Mouse (Mus musculus) frontal cortex, postnatal 36 days (tissue): ENCODE results near the gene Gm20518.
A peak's percentile ranks its signal among the peaks of the same experiment; 100 is the strongest.

Experiments
- DNase-seq, 2 experiments: peaks; one replicate each; pipeline ENCODE4 v3.0.0; 2022; ENCODE audit warnings: low spot score in 2 of 2

Gm20518 gene

DNA sequence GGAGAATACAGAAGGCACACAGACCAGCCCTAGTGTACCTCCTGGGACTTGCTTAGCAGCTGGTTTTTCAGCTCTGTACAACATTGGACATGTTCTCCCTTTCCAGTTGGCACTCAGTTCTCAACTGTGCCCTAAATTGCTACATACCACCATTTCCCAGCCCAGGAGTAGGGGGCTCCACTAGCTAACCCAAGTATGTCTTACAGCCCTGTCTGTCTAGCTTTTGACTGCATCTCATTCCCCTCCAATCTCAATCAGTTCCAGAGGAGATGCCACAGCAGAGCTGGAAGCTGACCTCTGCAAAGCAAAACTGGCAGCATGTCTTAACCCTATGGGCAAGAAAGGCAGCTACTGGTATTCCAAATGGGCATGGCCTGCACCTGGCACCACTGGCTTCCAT, 4.6 kb upstream of the Gm20518 start:
- DNase-seq, result no peak

DNA sequence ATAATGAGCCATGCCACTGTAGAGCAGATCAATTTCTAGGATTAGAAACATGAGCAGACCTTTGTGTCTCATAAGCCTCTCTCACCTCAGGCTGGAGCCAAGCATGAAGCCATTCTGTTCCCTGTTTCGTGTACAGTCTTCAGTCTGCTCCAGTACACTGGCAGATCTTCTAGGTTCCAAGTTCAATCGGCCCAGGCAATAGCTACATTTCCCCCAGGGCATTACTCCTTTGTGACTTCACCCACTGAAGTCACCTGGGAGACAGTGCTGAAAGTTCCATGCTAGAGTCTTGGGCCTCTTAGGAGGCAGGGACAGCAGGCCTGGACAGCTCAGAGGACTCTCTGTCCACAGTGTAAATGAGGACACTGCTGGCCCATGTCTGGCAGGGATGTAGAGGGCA, 2.5 kb upstream of the Gm20518 start, which contains the start of gene Tssk1:
Gene Tssk1, plus strand, starts transcription at position 301 of the 400 bp plus-strand sequence.
- no peak for DNase-seq

DNA sequence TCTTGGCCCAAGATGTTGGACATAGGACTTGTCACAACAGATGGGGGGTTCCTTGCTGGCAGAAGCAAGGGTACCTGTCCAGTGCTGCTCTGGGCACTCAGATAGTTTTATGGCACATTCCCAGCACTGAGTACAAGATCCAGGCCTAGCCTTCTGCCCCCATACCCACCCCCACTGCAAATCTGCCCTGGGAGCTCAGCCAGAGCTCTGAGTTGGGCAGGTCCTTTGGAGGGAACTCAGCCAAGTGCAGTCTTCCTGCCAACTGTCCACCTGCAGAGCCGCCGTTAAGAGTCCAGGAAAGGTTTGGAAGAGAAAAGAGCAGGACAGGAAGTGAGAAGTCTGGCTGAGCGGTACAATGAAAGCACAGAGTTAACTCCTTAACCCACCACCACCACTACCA, 1.1 kb upstream of the Gm20518 start:
- no peak for DNase-seq

DNA sequence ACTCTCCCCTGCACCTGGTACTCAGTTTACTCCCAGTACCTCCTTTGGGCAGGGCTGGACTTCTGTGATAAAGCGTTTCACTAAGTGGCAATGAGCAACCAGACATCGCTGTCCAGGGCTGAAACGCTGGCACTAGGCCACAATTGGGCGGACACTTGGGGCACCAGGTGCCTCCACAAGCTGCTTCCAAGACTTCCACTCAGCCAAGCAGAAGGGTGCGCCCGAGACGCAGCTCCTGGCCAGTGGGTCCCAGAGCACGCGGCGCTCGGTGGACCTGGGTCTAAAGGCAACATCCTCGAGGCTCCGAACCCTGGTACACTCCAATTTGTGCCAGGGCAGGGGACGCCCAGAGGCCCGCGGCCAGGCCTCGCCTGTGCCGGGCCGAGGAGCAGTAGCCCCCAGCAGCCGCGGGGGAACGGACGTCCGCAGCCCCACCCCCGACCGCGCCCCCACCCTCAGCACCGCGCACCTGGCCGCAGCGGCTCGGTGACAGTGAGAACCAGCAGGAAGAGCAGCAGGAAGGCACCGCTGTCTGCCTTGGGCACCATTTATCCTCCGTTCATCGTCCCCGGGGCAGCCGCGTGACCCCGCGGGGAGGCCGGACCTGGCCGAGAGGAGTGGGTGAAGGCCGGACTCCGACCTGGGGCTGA, 429 bp downstream of the Gm20518 start:
- peak; percentile 36 to 50 for DNase-seq

DNA sequence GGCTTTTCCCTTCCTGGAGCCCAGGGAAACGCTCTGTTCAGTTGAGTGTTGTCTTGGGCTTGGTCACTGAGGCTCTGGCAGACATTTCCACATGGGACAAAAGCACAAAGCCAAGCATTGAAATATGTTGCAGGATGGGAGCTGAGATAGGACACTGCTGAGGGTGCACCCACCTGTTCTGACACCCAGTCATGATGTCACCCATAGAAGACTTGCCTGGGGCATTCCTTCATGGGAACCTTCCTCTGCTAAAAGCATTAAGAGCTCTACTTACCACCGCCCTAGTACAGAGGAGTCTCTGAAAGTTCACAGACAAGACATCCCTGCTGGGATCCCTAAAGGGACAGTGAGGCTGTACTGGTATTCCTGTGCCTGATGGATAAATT, 1.1 kb downstream of the Gm20518 start:
- DNase-seq, result no peak

DNA sequence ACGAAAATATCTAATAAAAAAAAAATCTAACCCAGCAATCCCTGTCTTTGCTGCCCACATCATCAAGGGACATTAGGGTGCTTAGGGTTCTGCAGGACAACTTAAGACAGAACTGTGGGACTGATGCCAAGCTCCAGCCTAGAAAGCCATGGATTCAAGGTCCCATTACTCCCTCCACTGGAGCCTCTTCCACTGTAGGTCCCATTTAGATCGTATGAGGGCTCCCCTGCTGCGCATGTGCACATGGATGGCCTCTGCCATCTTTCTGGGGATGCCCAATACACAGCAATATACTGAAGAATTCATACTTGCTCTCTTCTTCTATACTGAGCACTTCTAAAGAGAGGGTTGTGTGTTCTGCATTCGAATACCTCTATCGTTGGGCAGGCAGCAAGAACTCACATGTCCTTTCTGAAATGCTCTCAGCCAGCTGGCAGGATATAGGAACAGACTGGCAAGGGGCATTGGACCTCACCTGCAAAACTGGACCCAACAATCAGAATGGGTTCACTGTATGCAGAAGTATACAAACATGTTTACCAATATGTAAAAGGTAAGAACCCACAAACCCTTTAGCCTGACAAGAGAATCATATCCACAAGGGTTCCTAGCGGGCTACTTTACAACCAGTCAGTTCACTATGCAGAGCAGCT, 1.7 kb downstream of the Gm20518 start:
- DNase-seq, result no peak

DNA sequence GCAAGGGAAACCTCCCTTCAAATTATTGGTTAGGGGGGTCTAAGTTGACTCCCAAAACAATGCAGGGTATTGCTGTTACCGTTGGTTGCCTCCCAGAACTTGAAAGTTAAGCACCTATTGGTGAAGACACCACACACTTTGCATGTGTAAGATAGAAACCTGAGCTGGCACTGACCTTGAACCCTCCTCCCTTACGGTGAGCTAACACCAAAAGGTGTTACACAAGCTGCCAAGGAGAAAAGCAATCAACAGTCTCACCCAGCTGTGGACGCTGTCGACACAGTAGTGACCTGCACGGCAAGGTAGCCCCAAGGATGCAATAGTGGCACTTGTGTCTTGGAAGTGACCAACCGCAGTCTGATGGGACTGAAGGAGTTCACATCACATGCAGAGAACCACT, 7.4 kb downstream of the Gm20518 start:
- DNase-seq, result no peak

DNA sequence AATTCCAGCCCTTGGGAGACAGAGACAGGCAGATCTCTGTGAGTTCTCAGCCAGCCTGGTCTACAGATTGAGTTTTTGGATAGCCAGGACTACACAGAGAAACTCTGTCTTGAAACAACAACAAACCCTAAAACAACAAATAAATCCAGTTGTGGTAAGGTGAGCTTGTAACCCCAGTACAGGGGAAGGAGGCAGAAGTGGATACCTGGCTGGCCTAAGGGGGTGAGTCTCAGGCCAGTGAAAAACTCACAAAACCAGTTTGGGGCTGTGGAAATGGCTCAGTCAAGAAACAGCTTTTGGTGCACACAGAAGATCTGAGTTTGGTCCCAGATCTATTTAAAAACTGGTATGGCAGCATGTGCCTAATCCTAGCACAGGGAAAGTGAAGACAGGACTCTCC, 9.3 kb downstream of the Gm20518 start:
- no peak for DNase-seq

DNA sequence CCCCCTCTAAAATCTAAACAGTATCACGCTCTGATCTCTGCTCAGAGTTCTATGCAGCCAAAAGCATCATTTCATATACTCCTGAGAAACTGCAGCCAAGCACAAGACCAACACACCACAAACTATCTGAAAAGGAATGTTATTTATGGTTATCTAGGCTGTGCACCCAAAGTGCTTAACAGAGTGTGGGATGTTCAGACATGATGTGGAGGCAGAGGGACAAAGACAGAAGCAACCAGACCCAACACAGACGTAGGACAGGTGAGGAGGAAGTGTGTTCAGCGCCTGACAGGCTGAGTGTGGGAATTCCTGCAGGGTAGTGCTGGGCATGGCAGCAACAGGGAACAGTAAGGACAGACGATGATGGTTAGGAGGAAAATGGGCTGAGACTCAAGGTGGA, 11.9 kb downstream of the Gm20518 start:
- peak in 1 of 2 experiments; percentile 38 for DNase-seq

DNA sequence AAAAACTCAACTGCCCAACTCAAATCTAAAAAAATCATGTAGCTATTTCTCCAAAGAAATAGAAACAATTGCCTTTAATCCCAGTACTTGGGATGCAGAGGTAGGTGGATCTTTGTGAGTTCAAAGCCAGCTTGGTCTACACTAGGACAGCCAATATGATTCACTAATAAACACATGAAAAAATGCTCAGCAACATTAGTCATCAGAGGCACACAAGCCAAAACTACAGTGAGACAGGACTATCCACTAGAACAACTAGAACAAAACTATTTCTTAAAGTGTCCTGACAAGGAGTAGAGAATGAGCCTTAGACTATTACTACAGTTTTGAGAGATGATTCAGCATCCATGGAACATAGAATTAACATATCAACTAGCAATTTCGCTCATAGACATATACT, 15.4 kb downstream of the Gm20518 start:
- DNase-seq, result no peak

DNA sequence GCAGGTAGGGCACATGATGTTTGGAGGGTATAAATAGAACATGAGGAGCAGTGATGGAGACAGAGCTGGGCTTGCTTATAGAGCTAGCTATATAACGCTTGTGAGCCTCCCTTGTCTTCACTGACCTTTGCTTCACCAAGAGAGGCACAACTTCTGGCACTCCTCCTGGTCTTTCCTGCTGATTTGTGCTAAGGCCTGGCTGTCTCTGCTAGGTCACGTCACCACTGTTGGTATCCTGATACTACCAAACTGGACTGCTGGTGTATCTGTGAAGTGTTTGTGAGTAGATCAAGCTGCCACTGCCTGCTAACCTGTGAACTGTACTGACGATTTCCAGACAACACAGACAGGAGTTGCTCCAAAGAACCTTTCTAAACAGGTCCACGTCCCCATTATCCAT, 16.3 kb downstream of the Gm20518 start:
- DNase-seq, result no peak

DNA sequence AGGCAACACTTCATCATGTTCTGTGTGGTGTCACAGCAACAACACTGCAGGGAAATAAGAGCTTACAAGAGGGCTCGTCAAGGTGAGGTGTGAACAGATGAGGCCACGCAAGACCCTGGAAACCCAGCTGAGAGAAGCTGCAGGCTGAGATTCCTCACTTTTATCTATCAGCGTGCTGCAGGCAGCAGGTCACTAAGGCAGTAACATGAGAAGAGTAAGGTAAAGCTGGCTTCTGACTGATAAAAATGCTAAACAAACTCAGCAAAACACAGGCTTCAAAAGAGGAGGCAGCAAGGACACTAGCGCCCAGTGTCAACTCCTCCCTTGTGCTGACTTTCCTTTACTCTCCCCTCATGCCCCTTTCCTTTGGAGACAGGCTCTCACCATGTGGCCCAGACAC, 18.5 kb downstream of the Gm20518 start:
- DNase-seq, result no peak

DNA sequence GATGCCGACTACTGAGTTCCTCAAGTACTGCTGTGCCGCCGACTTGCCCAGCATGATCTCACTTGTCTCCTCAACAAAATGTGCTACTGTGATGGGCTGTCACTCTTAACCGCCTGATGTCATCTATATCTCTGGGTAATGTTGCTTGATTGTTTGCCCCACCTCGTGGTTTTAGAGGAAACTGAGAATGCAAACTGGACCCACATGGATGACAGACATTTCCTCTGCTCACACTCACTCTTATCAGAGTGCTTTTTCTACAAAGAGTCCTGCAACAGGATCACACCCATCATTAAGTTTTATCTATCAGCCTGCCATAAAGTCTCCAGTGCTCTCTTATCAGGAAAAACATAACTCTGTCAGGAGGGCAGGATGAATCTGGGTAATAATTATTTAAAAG, 20.2 kb downstream of the Gm20518 start:
- DNase-seq, result no peak

DNA sequence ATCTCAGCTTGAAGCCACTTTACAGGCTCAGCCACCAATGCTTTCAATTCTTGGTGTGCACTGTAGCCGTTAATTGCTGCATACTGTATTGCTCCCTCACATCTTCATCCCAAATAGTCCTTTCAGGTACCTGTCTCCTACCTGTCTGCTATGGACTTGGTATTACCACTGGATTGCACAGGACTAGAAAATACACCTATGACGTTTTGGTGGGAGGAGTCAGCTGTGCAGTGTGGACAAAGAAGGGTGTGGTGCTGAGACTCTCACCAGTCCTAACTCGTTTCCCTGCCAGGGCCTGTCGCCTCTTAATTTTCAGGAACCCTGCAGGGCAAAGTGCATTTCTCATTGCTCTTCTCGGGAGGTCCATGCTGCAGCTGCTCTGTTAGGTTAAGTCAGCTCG, 25.7 kb downstream of the Gm20518 start:
- no peak for DNase-seq

DNA sequence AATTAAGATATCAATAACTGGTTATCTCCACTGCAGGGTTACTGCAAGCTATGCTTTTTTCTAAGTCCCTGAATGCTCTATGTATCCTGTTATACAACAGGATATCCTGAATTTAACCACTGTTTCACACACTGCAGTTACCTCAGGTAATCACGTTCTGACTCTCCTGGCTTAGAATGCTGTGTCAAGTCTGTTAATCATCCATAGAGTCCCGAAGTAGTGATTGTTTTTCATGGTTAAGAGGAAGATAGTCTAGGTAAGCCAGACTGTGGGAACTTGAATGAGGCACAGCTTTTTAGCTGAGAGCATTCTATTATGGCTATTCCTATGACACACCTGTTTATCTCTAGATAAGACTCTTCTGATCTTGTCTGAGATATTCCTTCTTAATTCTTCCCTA, 26.2 kb downstream of the Gm20518 start:
- no peak for DNase-seq

DNA sequence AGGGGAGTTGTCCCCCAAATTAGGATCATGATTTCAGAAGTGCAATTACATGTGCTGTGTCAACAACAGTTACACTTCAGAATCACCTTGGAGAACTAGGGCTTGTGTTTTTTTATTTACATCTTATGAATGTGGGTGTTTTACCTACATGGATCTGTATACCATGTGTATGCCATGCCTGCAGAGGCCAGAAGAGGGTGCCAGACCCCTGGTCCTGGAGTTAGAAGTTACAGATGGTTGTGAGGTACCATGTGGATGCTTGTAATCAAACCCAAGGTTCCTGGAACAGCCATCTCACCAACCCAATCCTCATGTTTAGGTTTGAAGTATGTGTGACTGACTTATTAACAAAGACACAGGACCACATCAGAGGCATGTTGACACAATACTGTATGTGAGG, 32.9 kb downstream of the Gm20518 start:
- DNase-seq, result no peak

DNA sequence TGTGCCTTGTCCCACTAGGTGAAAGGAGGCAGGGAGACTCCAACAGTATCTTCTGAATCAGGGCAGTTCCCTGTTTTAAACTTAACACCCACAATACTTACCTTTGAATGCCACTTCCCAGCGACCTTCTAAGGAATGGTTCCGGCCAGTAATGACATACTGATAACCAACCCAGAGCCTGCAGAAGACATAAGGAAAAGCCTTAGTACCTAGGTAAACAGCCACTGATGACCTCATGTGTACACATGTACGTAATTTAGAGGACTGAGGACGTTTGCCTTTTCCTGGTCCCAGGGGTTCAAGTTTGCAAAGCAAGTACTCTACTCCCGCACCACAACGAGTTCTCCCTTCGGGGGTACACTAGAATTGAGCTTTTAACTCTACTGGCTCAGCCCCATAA, 34.3 kb downstream of the Gm20518 start:
- DNase-seq, result no peak

DNA sequence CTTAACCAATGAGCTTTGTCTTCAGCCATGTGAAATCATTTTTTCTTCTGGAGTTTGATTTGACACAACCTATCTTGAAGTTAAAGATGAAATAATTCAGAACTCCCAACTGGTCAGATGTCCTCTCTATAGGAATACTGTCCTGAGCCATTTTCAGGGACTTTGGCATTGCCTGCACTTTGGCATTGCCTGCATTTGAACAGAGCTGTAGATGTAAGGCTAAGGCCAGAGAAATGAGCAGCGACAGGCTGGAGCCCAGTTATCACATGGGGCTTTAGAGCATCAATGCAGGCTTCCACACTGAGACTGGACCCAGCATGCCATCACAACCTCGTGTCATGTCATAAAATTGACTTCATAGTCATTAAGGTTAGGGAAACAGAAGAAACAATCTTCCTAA, 38.2 kb downstream of the Gm20518 start:
- DNase-seq, result no peak

DNA sequence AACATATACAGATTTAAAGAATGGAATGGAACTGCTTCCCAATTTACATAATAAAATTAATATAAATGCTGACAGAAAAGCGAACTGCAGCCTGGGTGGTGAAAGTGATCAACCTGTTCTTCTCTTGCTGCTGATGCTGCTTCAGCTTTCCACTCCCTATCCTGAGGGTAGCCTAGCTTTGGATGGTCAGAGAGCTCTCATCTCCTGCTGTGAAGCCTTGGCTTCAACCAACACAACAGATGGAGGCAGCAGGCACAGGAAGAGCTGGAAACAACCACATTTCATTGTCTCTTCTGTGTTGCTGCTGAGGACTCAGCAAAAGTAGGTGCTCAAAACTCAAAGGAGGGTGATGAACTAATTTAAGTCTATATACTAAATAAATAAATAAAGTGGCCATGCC, 39.6 kb downstream of the Gm20518 start:
- DNase-seq, result no peak

DNA sequence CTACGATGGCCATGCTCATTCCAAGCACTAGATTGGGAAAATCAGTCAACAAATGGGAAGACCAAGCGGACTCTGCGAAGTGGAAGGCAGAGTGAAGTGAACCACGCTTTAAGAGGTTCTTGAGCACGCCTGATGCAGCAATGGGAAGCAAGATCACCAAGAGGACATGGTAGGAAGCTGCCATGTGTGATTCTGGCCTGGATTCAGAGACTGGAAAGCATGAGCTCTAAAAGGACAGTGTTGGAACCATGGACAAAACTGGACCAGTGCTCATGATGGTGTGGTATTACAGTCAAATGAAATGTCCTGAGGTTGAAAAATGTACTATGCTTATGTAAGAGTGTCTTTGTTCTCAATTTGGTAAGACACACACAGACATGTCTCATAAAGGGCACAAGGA, 40.1 kb downstream of the Gm20518 start:
- DNase-seq, result no peak

DNA sequence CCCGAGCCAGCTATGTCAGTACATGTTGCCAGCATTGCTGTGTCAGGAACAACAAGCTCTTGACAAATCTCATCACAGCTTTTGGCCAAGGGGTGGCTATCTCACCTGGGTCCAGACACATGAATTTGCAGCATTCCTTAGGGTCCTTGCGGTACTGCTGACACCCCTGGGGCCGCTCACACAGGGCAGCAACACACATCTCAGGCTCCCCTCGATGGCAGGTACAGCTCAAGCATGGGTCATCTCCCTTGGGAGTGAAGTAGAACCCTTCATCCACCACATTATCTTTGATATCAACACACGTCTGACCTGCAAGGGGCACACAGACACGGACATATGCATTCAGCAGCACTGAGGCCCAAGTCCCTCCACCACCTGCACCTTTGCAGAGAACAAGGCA, 42.0 kb downstream of the Gm20518 start:
- DNase-seq, result no peak

DNA sequence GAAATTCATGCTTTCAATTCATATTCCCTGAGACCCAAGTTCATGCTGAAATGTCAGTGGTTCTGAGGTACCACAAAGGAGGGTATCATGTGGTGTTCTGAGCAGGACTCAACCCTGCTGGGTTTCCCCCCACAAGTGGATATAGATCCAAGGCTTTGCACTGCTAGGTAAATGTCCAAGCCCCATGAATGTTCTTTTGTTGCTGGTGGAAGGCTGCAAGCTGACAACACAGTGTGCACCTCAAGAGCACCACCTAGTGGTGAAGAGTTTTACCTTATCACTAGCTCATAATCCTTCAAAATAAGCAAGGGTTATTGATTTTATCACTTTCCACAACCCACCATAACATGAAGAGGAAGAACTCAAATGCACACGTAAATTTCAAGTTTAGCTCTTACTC, 42.5 kb downstream of the Gm20518 start:
- peak in 1 of 2 experiments; percentile 61 for DNase-seq

DNA sequence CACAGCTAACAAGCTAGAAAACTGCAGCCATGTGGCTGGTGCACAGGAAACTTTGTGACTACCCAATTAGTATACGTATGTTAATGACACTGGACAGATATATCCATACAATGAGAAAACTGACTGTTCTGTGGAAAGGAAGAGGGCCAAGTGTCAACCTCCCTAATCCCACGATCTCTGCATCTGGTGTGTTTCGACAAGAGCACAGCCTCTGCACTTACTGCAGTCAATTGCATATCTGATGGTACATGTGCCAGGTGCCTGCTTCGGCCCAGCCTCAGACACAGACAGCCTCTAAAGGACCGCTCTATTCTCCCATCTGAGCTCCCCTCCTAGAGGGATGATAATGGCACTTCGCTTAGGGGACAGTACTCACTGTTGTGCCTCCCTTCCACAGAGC, 43.0 kb downstream of the Gm20518 start:
- no peak for DNase-seq
